Mouse (Mus musculus): ENCODE data around the gene Olfr1014. TPM values are rescaled to one million over a fixed set of nuclear protein-coding genes. Genes with fewer than 3 reads are reported as not detected.

Gene Olfr1014
- polyA plus RNA-seq (2016; fragmentation: Nextera tagmentation; extraction: Ambion mirVana) = not detected in 2 replicates

GRCm38 (mm10) chr2:85772413-85772812 lies at the start of gene Olfr1014:
Gene Olfr1014, plus strand, starts transcription at chr2:85772713.
- no peak for DNase-seq (ENCODE audit: extremely low spot score, low spot score)
- H3K27ac ChIP-seq = no peak within 1 kb of the TSS
- H3K4me1 ChIP-seq = no peaks in the 10 kb centered on the region
- no peaks in the 10 kb centered on the region for H3K9me3 ChIP-seq
- no peaks in the 10 kb centered on the region for H3K36me3 ChIP-seq (replicated peaks)
- no peak within 1 kb of the TSS for H3K4me3 ChIP-seq
- no peaks in the 10 kb centered on the region for H3K27me3 ChIP-seq (ENCODE audit: poor library complexity, severe bottlenecking)

GRCm38 (mm10) chr2:85725793-85726192 lies 46.7 kb upstream of the Olfr1014 start:
- H3K9me3 ChIP-seq = no peaks in the 10 kb centered on the region
- H3K4me1 ChIP-seq = no peaks in the 10 kb centered on the region
- WGBS = 24% methylated on average over 3 of the region's 3 CpGs
- H3K27me3 ChIP-seq (ENCODE audit: poor library complexity, severe bottlenecking) = no peaks in the 10 kb centered on the region
- H3K4me3 ChIP-seq = no peak overlapping the region
- H3K36me3 ChIP-seq (replicated peaks) = no peaks in the 10 kb centered on the region
- H3K27ac ChIP-seq = no peak overlapping the region
- DNase-seq (ENCODE audit: extremely low spot score, low spot score) = no peak

GRCm38 (mm10) chr2:85753822-85754221 lies 18.7 kb upstream of the Olfr1014 start:
- no peak overlapping the region for H3K27ac ChIP-seq
- no peaks in the 10 kb centered on the region for H3K9me3 ChIP-seq
- no peaks in the 10 kb centered on the region for H3K36me3 ChIP-seq (replicated peaks)
- WGBS = 85% methylated on average over 4 of the region's 4 CpGs
- H3K4me3 ChIP-seq = no peak overlapping the region
- no peaks in the 10 kb centered on the region for H3K4me1 ChIP-seq
- no peak for DNase-seq (ENCODE audit: extremely low spot score, low spot score)
- no peaks in the 10 kb centered on the region for H3K27me3 ChIP-seq (ENCODE audit: poor library complexity, severe bottlenecking)

GRCm38 (mm10) chr2:85762666-85763065 lies 9.8 kb upstream of the Olfr1014 start, which contains the start of gene Olfr1012:
Gene Olfr1012, minus strand, starts transcription at chr2:85762766.
- 82% methylated on average over 1 of the region's 1 CpGs for WGBS
- Histone ChIP-seq H3K9me3 (no peaks in the 10 kb centered on the region), H3K36me3 (replicated peaks) (no peaks in the 10 kb centered on the region), H3K27ac (no peak within 1 kb of the TSS), H3K27me3 (ENCODE audit: poor library complexity, severe bottlenecking) (no peaks in the 10 kb centered on the region), H3K4me1 (no peaks in the 10 kb centered on the region), H3K4me3 (no peak within 1 kb of the TSS)
- no peak for DNase-seq (ENCODE audit: extremely low spot score, low spot score)

- H3K9me3 ChIP-seq = no peaks in the 10 kb centered on the region
- no peaks in the 10 kb centered on the region for H3K27me3 ChIP-seq (ENCODE audit: poor library complexity, severe bottlenecking)
- no peak within 1 kb of the TSS for H3K27ac ChIP-seq
- H3K4me3 ChIP-seq = no peak within 1 kb of the TSS
- no peaks in the 10 kb centered on the region for H3K4me1 ChIP-seq
- H3K36me3 ChIP-seq (replicated peaks) = no peaks in the 10 kb centered on the region
- DNase-seq (ENCODE audit: extremely low spot score, low spot score) = no peak
These were observed 5.7 kb upstream of the Olfr1014 start, which contains the start of gene Olfr1013 for GRCm38 (mm10) chr2:85766798-85767197. Gene Olfr1013, plus strand, starts transcription at chr2:85767098.

GRCm38 (mm10) chr2:85781717-85782116 lies 9.2 kb downstream of the Olfr1014 start, which contains the start of gene Olfr1015:
Gene Olfr1015, plus strand, starts transcription at chr2:85782017.
- Histone ChIP-seq H3K4me1 (no peaks in the 10 kb centered on the region), H3K4me3 (no peak within 1 kb of the TSS), H3K27ac (no peak within 1 kb of the TSS), H3K9me3 (no peaks in the 10 kb centered on the region), H3K36me3 (replicated peaks) (no peaks in the 10 kb centered on the region), H3K27me3 (ENCODE audit: poor library complexity, severe bottlenecking) (no peaks in the 10 kb centered on the region)
- no peak for DNase-seq (ENCODE audit: extremely low spot score, low spot score)

GRCm38 (mm10) chr2:85792331-85792730 lies 19.8 kb downstream of the Olfr1014 start:
- no peak for DNase-seq (ENCODE audit: extremely low spot score, low spot score)
- H3K27me3 ChIP-seq (ENCODE audit: poor library complexity, severe bottlenecking) = no peaks in the 10 kb centered on the region
- 24% methylated on average over 2 of the region's 2 CpGs for WGBS
- H3K4me1 ChIP-seq = peaks cover 5% of the 10 kb centered on the region
- no peak overlapping the region for H3K27ac ChIP-seq
- H3K4me3 ChIP-seq = no peak overlapping the region
- H3K36me3 ChIP-seq (replicated peaks) = no peaks in the 10 kb centered on the region
- H3K9me3 ChIP-seq = no peaks in the 10 kb centered on the region

- WGBS = 93% methylated on average over 2 of the region's 2 CpGs
- Histone ChIP-seq H3K4me1 (no peaks in the 10 kb centered on the region), H3K27ac (no peak within 1 kb of the TSS), H3K4me3 (no peak within 1 kb of the TSS), H3K36me3 (replicated peaks) (no peaks in the 10 kb centered on the region), H3K27me3 (ENCODE audit: poor library complexity, severe bottlenecking) (no peaks in the 10 kb centered on the region), H3K9me3 (no peaks in the 10 kb centered on the region)
- no peak for DNase-seq (ENCODE audit: extremely low spot score, low spot score)
These were observed 29.9 kb downstream of the Olfr1014 start, which contains the start of gene Olfr1016 for GRCm38 (mm10) chr2:85802444-85802843. Gene Olfr1016, minus strand, starts transcription at chr2:85802544.

GRCm38 (mm10) chr2:85804501-85804900 lies 32.0 kb downstream of the Olfr1014 start:
- no peak for DNase-seq (ENCODE audit: extremely low spot score, low spot score)
- WGBS = 79% methylated on average over 4 of the region's 4 CpGs
- H3K27me3 ChIP-seq (ENCODE audit: poor library complexity, severe bottlenecking) = no peaks in the 10 kb centered on the region

GRCm38 (mm10) chr2:85818179-85818578 lies 45.7 kb downstream of the Olfr1014 start, which contains the start of gene Olfr1018:
Gene Olfr1018, plus strand, starts transcription at chr2:85818479.
- Histone ChIP-seq H3K9me3 (no peaks in the 10 kb centered on the region), H3K27me3 (ENCODE audit: poor library complexity, severe bottlenecking) (no peaks in the 10 kb centered on the region), H3K36me3 (replicated peaks) (no peaks in the 10 kb centered on the region), H3K4me1 (no peaks in the 10 kb centered on the region), H3K27ac (no peak within 1 kb of the TSS), H3K4me3 (no peak within 1 kb of the TSS)
- no peak for DNase-seq (ENCODE audit: extremely low spot score, low spot score)

More at GRCm38 (mm10) chr2:85804501-85804900, 32.0 kb downstream of the Olfr1014 start:
- no peak overlapping the region for H3K27ac ChIP-seq
- H3K36me3 ChIP-seq (replicated peaks) = no peaks in the 10 kb centered on the region
- no peak overlapping the region for H3K4me3 ChIP-seq
- H3K9me3 ChIP-seq = no peaks in the 10 kb centered on the region
- H3K4me1 ChIP-seq = no peaks in the 10 kb centered on the region

Other genes with a start within 250 kb of the Olfr1014 start
- not detected in 2 replicates for gene Olfr996, start 193.5 kb upstream of the Olfr1014 start, polyA plus RNA-seq (2016; fragmentation: Nextera tagmentation; extraction: Ambion mirVana)
- not detected in 2 replicates for gene Olfr998, start 183.8 kb upstream of the Olfr1014 start, polyA plus RNA-seq (2016; fragmentation: Nextera tagmentation; extraction: Ambion mirVana)
- not detected in 2 replicates for gene Olfr1000, start 160.8 kb upstream of the Olfr1014 start, polyA plus RNA-seq (2016; fragmentation: Nextera tagmentation; extraction: Ambion mirVana)
- not detected in 2 replicates for gene Olfr1002, start 122.0 kb upstream of the Olfr1014 start, polyA plus RNA-seq (2016; fragmentation: Nextera tagmentation; extraction: Ambion mirVana)
- gene Olfr154, start 108.3 kb upstream of the Olfr1014 start, polyA plus RNA-seq (2016; fragmentation: Nextera tagmentation; extraction: Ambion mirVana) = not detected in 2 replicates
- not detected in 2 replicates for gene Olfr1006, start 93.9 kb upstream of the Olfr1014 start, polyA plus RNA-seq (2016; fragmentation: Nextera tagmentation; extraction: Ambion mirVana)
- not detected in 2 replicates for gene Olfr1008, start 83.3 kb upstream of the Olfr1014 start, polyA plus RNA-seq (2016; fragmentation: Nextera tagmentation; extraction: Ambion mirVana)
- not detected in 2 replicates for gene Olfr1009, start 57.3 kb upstream of the Olfr1014 start, polyA plus RNA-seq (2016; fragmentation: Nextera tagmentation; extraction: Ambion mirVana)
- gene Olfr1012, start 9.9 kb upstream of the Olfr1014 start, polyA plus RNA-seq (2016; fragmentation: Nextera tagmentation; extraction: Ambion mirVana) = not detected in 2 replicates
- gene Olfr1013, start 5.6 kb upstream of the Olfr1014 start, polyA plus RNA-seq (2016; fragmentation: Nextera tagmentation; extraction: Ambion mirVana) = not detected in 2 replicates
- gene Olfr1015, start 9.3 kb downstream of the Olfr1014 start, polyA plus RNA-seq (2016; fragmentation: Nextera tagmentation; extraction: Ambion mirVana) = not detected in 2 replicates
- not detected in 2 replicates for gene Olfr1016, start 29.8 kb downstream of the Olfr1014 start, polyA plus RNA-seq (2016; fragmentation: Nextera tagmentation; extraction: Ambion mirVana)
- gene Olfr1018, start 45.8 kb downstream of the Olfr1014 start, polyA plus RNA-seq (2016; fragmentation: Nextera tagmentation; extraction: Ambion mirVana) = not detected in 2 replicates
- gene Olfr1019, start 72.8 kb downstream of the Olfr1014 start, polyA plus RNA-seq (2016; fragmentation: Nextera tagmentation; extraction: Ambion mirVana) = not detected in 2 replicates
- not detected in 2 replicates for gene Olfr1020, start 74.3 kb downstream of the Olfr1014 start, polyA plus RNA-seq (2016; fragmentation: Nextera tagmentation; extraction: Ambion mirVana)
- not detected in 2 replicates for gene Olfr1022, start 95.9 kb downstream of the Olfr1014 start, polyA plus RNA-seq (2016; fragmentation: Nextera tagmentation; extraction: Ambion mirVana)
- gene Olfr1023, start 112.9 kb downstream of the Olfr1014 start, polyA plus RNA-seq (2016; fragmentation: Nextera tagmentation; extraction: Ambion mirVana) = not detected in 2 replicates
- gene Olfr1024, start 132.3 kb downstream of the Olfr1014 start, polyA plus RNA-seq (2016; fragmentation: Nextera tagmentation; extraction: Ambion mirVana) = not detected in 2 replicates
- not detected in 2 replicates for gene Olfr1025-ps1, start 142.5 kb downstream of the Olfr1014 start, polyA plus RNA-seq (2016; fragmentation: Nextera tagmentation; extraction: Ambion mirVana)
- not detected in 2 replicates for gene Olfr1026, start 148.8 kb downstream of the Olfr1014 start, polyA plus RNA-seq (2016; fragmentation: Nextera tagmentation; extraction: Ambion mirVana)
- not detected in 2 replicates for gene Olfr1028, start 177.7 kb downstream of the Olfr1014 start, polyA plus RNA-seq (2016; fragmentation: Nextera tagmentation; extraction: Ambion mirVana)
- gene Olfr1029, start 201.2 kb downstream of the Olfr1014 start, polyA plus RNA-seq (2016; fragmentation: Nextera tagmentation; extraction: Ambion mirVana) = not detected in 2 replicates
- gene Olfr1030, start 206.6 kb downstream of the Olfr1014 start, polyA plus RNA-seq (2016; fragmentation: Nextera tagmentation; extraction: Ambion mirVana) = not detected in 2 replicates
- not detected in 2 replicates for gene Olfr1031, start 217.6 kb downstream of the Olfr1014 start, polyA plus RNA-seq (2016; fragmentation: Nextera tagmentation; extraction: Ambion mirVana)
- not detected in 2 replicates for gene Olfr1032, start 232.8 kb downstream of the Olfr1014 start, polyA plus RNA-seq (2016; fragmentation: Nextera tagmentation; extraction: Ambion mirVana)
- not detected in 2 replicates for gene Olfr1033, start 247.9 kb downstream of the Olfr1014 start, polyA plus RNA-seq (2016; fragmentation: Nextera tagmentation; extraction: Ambion mirVana)

All from forebrain, embryonic 10.5 days (tissue).